Mouse (Mus musculus): ENCODE results near the gene Gm4340. TPM values are rescaled to one million over a fixed set of nuclear protein-coding genes. Genes with fewer than 3 reads are reported as not detected.

Gm4340 gene
- polyA plus RNA-seq, 1 experiment from 2014 or later: not detected

Other genes with a start within 250 kb of the Gm4340 start
- gene Gm21293, start 51.1 kb upstream of the Gm4340 start, polyA plus RNA-seq (2015; fragmentation: Nextera tagmentation; extraction: Ambion mirVana): not detected in 2 replicates
- gene Gm6763, start 42.5 kb upstream of the Gm4340 start, polyA plus RNA-seq (2015; fragmentation: Nextera tagmentation; extraction: Ambion mirVana): not detected in 2 replicates
- not detected in 2 replicates for gene Gm8764, start 34.0 kb upstream of the Gm4340 start, polyA plus RNA-seq (2015; fragmentation: Nextera tagmentation; extraction: Ambion mirVana)
- not detected in 2 replicates for gene Gm21304, start 25.5 kb upstream of the Gm4340 start, polyA plus RNA-seq (2015; fragmentation: Nextera tagmentation; extraction: Ambion mirVana)
- not detected in 2 replicates for gene Gm21312, start 17.0 kb upstream of the Gm4340 start, polyA plus RNA-seq (2015; fragmentation: Nextera tagmentation; extraction: Ambion mirVana)
- gene Gm20765, start 8.5 kb upstream of the Gm4340 start, polyA plus RNA-seq (2015; fragmentation: Nextera tagmentation; extraction: Ambion mirVana): not detected in 2 replicates

Data from limb, embryonic 13.5 days (tissue).